Mouse (Mus musculus) hindbrain, embryonic 11.5 days (tissue): ENCODE measurements around the gene Fyn. TPM values are rescaled to one million over a fixed set of nuclear protein-coding genes. Genes with fewer than 3 reads are reported as not detected.

ENCODE experiments used
- ATAC-seq: fragments of 200-750 bp; cut with Nextera tagmentation; 2 replicates; pipeline ENCODE4 v1.8.0; 2017; ENCODE audit warnings: mild to moderate bottlenecking, moderate TSS enrichment, moderate library complexity; ENCODE audit not compliant: low FRiP score
- DNase-seq: peaks from one replicate; pipeline ENCODE4 v3.0.0-alpha.2; 2015; ENCODE audit warnings: low spot score
- H3K27ac ChIP-seq: fragments of 300-500 bp; sonication (generic); 2 replicates; pipeline ENCODE4 v1.5.1; 2014; ENCODE audit warnings: mild to moderate bottlenecking, low read depth, low read length
- H3K27me3 ChIP-seq: fragments of 300-500 bp; sonication (generic); 2 replicates; pipeline ENCODE4 v1.6.1; 2014; ENCODE audit warnings: mild to moderate bottlenecking, low read length, moderate library complexity, mixed read lengths; ENCODE audit not compliant: control insufficient read depth, insufficient read depth
- H3K36me3 ChIP-seq: fragments of 300-500 bp; sonication (generic); 2 replicates; pipeline ENCODE4 v1.6.1; 2014; ENCODE audit warnings: mild to moderate bottlenecking, low read length, moderate library complexity, mixed read lengths; ENCODE audit not compliant: control insufficient read depth, insufficient read depth
- H3K4me1 ChIP-seq: fragments of 300-500 bp; sonication (generic); replicated peaks from 2 replicates; pipeline ENCODE4 v1.6.1; 2014; ENCODE audit warnings: low read length, mixed read lengths; ENCODE audit not compliant: control insufficient read depth, insufficient read depth
- H3K4me2 ChIP-seq: fragments of 300-500 bp; sonication (generic); replicated peaks from 2 replicates; pipeline ENCODE4 v1.6.1; 2014; ENCODE audit warnings: mild to moderate bottlenecking, low read depth, low read length
- H3K4me3 ChIP-seq: fragments of 300-500 bp; sonication (generic); 2 replicates; pipeline ENCODE4 v1.5.1; 2014; ENCODE audit warnings: low read depth, low read length
- H3K9ac ChIP-seq: fragments of 300-500 bp; sonication (generic); 2 replicates; pipeline ENCODE4 v1.6.1; 2014; ENCODE audit warnings: low read depth, low read length
- H3K9me3 ChIP-seq: fragments of 300-500 bp; sonication (generic); 2 replicates; pipeline ENCODE4 v1.6.1; 2016; ENCODE audit warnings: low read length; ENCODE audit not compliant: control insufficient read depth
- WGBS: fragments of 180-500 bp; shearing (Covaris S2); extraction: QIAGEN DNeasy Blood & Tissue Kit; methylation state at CpG from one replicate; pipeline ENCODE4 v1.1.7; 2014; 5-methylcytosine and 5-hydroxymethylcytosine counted together
- polyA plus RNA-seq: library from polyadenylated mRNA; unstranded; fragments of >200 nt; fragmentation: Nextera tagmentation; extraction: Ambion mirVana; gene quantifications from 2 replicates; pipeline ENCODE4 v1.2.1, GENCODE M21; 2014

Fyn gene
- polyA plus RNA-seq, 1 experiment from 2014 or later, result 51.1 TPM

DNA sequence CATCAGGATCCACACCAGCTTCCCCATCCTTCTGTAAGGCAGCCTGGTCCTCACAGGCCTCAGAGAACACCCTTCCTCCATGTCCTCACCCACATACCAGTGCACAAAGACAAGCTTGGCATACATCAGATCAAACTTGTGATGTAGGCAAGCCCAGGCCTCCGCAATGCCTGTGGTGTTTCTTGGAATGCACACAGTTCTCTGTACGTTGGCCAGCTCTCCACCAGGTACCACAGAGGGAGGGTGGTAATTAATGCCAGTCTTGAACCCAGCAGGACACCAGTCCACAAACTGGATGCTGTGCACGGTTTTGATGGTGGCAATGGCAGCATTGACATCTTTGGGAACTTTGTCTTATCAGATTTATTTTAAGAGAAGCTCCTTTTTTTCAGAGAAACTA, 56.0 kb downstream of the Fyn start:
- H3K27ac ChIP-seq, result no peak overlapping the region
- H3K9ac ChIP-seq, result no peak overlapping the region
- no peak overlapping the region for H3K4me3 ChIP-seq
- no peak overlapping the region for H3K4me2 ChIP-seq
- H3K9me3 ChIP-seq, result no peaks in the 10 kb centered on the region
- WGBS, result 89% methylated on average over 3 of the region's 3 CpGs
- H3K27me3 ChIP-seq, result no peaks in the 10 kb centered on the region
- DNase-seq, result no peak
- peaks cover 2% of the 10 kb centered on the region; the same call in 1 of the 2 replicates for H3K4me1 ChIP-seq
- ATAC-seq, result no peak
- 0 out of 2 replicates have a peak, but pooled peaks cover 2% of the 10 kb centered on the region for H3K36me3 ChIP-seq

GRCm38 (mm10) chr10:39426033-39426432, 57.4 kb downstream of the Fyn start:
- 89% methylated on average over 3 of the region's 3 CpGs for WGBS
- Histone ChIP-seq H3K36me3 (0 out of 2 replicates have a peak, but pooled peaks cover 2% of the 10 kb centered on the region), H3K27me3 (no peaks in the 10 kb centered on the region), H3K9me3 (no peaks in the 10 kb centered on the region), H3K27ac (0 out of 2 replicates have a peak overlapping the region, but pooled peaks have one; percentile 11), H3K9ac (no peak overlapping the region), H3K4me3 (no peak overlapping the region), H3K4me1 (peaks cover 2% of the 10 kb centered on the region; the same call in 1 of the 2 replicates), H3K4me2 (no peak overlapping the region)
- ATAC-seq, result no peak
- DNase-seq, result no peak

DNA sequence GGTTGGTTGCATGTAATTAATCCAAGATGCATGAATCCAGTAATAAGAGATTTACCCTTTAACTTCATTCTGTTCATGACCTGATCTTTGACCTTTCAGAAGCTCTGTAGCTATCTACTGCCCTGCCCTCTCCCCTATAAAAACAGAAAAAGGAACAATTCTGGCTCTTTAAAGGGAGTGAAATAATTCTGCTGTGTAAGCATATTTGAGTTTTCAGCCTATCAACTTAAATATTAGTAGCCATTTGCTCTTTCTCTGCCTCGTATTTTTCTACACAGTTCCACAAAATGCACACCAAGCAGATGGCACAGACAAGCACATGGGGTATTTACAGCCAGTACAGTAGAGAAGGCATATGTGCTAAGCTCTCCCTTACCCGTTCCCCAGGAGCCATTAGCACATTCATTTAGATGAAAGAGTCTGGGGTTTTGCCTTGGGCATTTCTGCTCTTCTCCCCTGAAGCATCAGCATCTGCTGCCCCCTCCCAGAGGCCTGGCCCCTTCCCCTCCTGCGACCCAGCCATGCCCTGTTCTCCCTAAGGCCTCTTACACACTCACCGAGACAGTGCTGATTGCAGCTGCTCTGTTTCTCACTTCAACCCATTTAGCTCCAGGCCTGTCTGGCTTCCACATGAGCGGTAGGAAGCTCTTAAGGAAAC, 58.3 kb downstream of the Fyn start:
- Histone ChIP-seq H3K4me2 (no peak overlapping the region), H3K4me3 (no peak overlapping the region), H3K4me1 (peaks cover 2% of the 10 kb centered on the region), H3K36me3 (0 out of 2 replicates have a peak, but pooled peaks cover 2% of the 10 kb centered on the region), H3K27ac (0 out of 2 replicates have a peak overlapping the region, but pooled peaks have one; percentile 11), H3K9ac (no peak overlapping the region), H3K9me3 (no peaks in the 10 kb centered on the region), H3K27me3 (no peaks in the 10 kb centered on the region)
- DNase-seq, result peak; percentile 50
- 46% methylated on average over 5 of the region's 5 CpGs for WGBS
- peak; percentile 78 for ATAC-seq

- 92% methylated on average over 4 of the region's 4 CpGs for WGBS
Observed at GRCm38 (mm10) chr10:39429661-39430060, 61.0 kb downstream of the Fyn start.

GRCm38 (mm10) chr10:39430074-39430764, 61.6 kb downstream of the Fyn start:
- Histone ChIP-seq H3K4me1 (peaks cover 2% of the 10 kb centered on the region), H3K27me3 (no peaks in the 10 kb centered on the region), H3K4me3 (no peak overlapping the region), H3K27ac (no peak overlapping the region), H3K4me2 (no peak overlapping the region), H3K9ac (no peak overlapping the region), H3K36me3 (no peaks in the 10 kb centered on the region), H3K9me3 (no peaks in the 10 kb centered on the region)
- 54% methylated on average over 14 of the region's 14 CpGs for WGBS
- DNase-seq (peak; percentile 33), ATAC-seq (no peak)

More at GRCm38 (mm10) chr10:39429661-39430060, 61.0 kb downstream of the Fyn start:
- no peak overlapping the region for H3K27ac ChIP-seq
- no peak overlapping the region for H3K4me2 ChIP-seq
- H3K4me3 ChIP-seq, result no peak overlapping the region
- H3K9ac ChIP-seq, result no peak overlapping the region
- no peak for ATAC-seq
- no peaks in the 10 kb centered on the region for H3K27me3 ChIP-seq
- no peak for DNase-seq
- H3K4me1 ChIP-seq, result peaks cover 2% of the 10 kb centered on the region
- H3K9me3 ChIP-seq, result no peaks in the 10 kb centered on the region
- 0 out of 2 replicates have a peak, but pooled peaks cover 1% of the 10 kb centered on the region for H3K36me3 ChIP-seq

DNA sequence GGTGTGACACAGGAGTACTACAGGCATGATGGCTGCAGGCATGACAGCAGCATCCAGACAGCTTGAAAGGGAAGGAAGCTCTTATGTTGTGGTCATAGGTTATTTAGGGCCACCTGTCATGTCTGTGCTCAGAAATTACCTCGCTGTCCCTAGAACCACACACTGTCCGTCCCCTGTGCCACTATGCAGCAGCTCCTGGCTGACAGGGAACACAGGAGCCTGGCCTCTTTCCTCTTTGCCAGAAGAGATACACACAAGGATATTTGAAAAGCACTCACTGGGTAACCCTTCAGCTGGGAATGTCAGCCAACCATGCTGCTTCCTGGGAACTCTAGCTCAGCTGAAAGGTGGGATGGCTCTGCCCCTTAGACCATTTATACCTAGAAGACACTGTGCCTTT, 62.6 kb downstream of the Fyn start:
- no peaks in the 10 kb centered on the region for H3K36me3 ChIP-seq
- DNase-seq (no peak), ATAC-seq (no peak)
- no peaks in the 10 kb centered on the region for H3K27me3 ChIP-seq
- H3K4me3 ChIP-seq, result no peak overlapping the region
- H3K4me1 ChIP-seq, result peaks cover 2% of the 10 kb centered on the region
- WGBS, result 82% methylated on average over 2 of the region's 2 CpGs
- H3K9ac ChIP-seq, result no peak overlapping the region
- H3K4me2 ChIP-seq, result no peak overlapping the region
- H3K9me3 ChIP-seq, result no peaks in the 10 kb centered on the region
- no peak overlapping the region for H3K27ac ChIP-seq

DNA sequence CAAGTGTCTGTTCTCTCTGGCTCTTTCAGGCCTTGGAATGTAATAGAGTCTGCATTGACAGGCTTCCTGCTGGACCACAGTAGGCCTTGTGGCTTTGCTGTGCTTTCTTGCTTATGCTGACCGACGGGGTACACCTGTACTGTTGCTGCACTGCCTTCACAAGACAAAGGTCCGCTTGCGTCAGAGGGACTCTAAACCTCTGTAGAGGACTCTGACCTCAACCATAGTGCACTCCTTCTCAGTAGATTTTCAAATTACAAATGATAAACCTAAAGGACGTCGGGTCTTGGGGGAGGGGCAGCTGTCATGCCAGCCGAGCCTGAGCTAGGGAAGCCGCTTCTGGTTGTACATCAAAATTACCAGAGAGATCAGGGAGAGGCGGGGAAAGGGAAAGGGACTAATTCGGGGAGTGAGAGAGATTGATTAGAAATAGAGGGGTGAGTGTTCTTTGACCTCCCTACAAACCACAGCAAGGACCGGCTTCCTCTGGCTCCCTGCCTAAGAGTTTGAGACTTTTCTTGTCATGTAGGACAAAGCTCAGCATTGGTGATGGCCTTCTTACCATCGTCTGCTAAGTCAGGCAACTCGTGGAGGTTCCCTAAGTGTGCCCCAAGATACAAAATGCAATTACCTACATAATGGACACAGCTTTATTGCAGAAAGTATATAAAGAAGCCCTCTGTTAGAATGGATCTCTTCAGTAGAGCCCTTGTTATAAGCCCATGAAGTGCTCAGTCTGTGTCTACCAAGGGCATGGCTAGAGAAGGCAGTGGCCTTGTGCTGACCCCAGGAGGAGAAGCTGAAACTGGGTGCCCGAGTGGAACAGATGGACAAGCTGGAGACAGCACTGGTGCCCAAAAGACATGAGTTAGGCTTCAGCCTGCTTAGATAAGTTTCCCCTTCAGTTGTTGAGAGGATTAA, 64.3 kb downstream of the Fyn start:
- Histone ChIP-seq H3K9me3 (no peaks in the 10 kb centered on the region), H3K4me3 (no peak overlapping the region), H3K9ac (no peak overlapping the region), H3K4me1 (peaks cover 2% of the 10 kb centered on the region), H3K4me2 (no peak overlapping the region), H3K36me3 (no peaks in the 10 kb centered on the region), H3K27me3 (no peaks in the 10 kb centered on the region), H3K27ac (no peak overlapping the region)
- no peak for ATAC-seq
- no peak for DNase-seq
- WGBS, result 83% methylated on average over 14 of the region's 14 CpGs

DNA sequence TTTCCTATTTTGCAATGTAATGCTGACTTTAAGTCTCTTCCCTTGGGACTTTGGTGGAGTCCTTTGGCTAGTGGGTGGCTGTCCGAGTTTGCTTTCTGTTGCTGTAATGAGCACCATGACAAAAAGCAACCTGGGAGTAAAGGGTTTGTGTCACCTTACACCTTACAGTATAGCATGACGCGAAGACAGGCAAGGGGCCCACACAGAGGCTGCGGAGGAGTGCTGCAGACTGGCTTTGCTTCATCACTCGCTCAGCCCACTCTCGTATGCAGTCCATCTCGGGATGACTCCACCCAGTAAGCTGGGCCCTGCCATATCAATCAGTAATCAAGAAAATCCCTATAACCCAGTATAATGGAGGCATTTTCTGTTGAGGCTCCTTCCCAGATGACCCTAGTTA, 65.2 kb downstream of the Fyn start:
- Histone ChIP-seq H3K4me2 (no peak overlapping the region), H3K9me3 (no peaks in the 10 kb centered on the region), H3K27me3 (no peaks in the 10 kb centered on the region), H3K36me3 (no peaks in the 10 kb centered on the region), H3K9ac (no peak overlapping the region), H3K4me1 (peaks cover 2% of the 10 kb centered on the region), H3K27ac (no peak overlapping the region), H3K4me3 (no peak overlapping the region)
- no peak for DNase-seq
- 88% methylated on average over 7 of the region's 7 CpGs for WGBS
- ATAC-seq, result no peak
